Mouse (Mus musculus) layer of hippocampus, postnatal 25 days (tissue): ENCODE results near the gene Pdzd3. TPM values are rescaled to one million over a fixed set of nuclear protein-coding genes. Genes with fewer than 3 reads are reported as not detected.

Experiments
- DNase-seq, 2 experiments: peaks; one replicate each; pipeline ENCODE4 v3.0.0; 2022; ENCODE audit warnings: mixed read lengths in 2 of 2, low spot score in 1 of 2; ENCODE audit errors: extremely low spot score in 1 of 2
- total RNA-seq, 2 experiments: library from RNA; stranded (reverse); gene quantifications; 2 replicates each; pipeline ENCODE4 v1.2.3; 2021

Gene Pdzd3
- total RNA-seq, 2 experiments from 2014 or later, result 1.3 to 1.4 TPM

GRCm38 (mm10) chr9:44213538-44213937, 37.7 kb downstream of the Pdzd3 start:
- no peak for DNase-seq

DNA sequence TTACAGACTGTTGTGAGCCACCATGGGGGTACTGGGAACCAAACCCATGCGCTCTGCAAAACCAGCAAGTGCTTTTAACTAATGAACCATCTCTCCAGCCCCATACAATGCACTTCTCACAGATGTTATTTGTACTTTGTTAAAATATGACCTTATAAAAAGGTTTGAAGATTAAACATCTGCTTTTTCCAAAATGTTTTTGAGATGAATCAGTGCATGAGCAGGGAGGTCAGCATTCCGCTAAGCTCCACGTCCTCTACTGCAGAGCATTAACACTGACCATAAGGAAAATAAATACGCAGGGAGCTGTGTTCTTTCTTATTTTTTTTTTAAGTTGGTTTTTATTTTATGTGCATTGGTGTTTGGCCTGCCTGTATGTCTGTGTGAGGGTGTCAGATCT, 38.9 kb downstream of the Pdzd3 start:
- no peak for DNase-seq

GRCm38 (mm10) chr9:44209416-44209815, 41.9 kb downstream of the Pdzd3 start:
- DNase-seq, result no peak

DNA sequence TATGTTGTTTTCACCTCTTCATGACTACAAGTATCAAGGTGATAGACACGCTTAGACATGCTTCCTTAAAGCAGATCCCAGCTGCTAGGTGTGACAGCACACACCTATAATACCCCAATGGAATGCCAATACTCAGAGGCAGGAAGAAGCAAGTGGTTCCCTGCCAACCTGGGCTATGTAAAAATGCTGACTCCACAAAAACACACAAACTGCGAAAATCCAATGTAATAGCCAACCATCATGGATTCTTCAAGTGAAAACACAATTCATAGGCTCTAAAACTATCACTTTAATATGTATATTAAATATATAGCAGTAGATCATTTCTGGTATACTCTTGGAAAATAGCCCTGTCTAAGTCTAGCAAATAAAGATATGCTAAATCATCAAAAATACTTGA, 43.4 kb downstream of the Pdzd3 start:
- no peak for DNase-seq

DNA sequence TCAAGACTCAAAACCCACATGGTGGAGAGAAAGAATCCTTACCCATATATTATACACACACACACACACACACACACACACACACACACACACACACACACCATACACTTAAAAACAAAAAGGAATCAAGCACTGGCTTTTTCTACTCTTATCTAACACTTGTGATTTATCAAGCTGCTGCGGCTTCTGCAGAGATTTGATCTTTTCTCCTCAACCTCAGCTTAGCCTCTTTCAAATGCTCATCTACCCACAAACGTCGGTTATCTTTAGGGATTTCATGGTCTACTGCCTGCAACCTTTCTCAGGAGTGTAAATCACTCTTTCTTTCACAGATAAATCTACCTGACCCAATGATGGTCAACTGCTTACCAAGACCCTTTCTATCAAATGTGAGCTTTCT, 50.8 kb downstream of the Pdzd3 start:
- DNase-seq, result no peak

DNA sequence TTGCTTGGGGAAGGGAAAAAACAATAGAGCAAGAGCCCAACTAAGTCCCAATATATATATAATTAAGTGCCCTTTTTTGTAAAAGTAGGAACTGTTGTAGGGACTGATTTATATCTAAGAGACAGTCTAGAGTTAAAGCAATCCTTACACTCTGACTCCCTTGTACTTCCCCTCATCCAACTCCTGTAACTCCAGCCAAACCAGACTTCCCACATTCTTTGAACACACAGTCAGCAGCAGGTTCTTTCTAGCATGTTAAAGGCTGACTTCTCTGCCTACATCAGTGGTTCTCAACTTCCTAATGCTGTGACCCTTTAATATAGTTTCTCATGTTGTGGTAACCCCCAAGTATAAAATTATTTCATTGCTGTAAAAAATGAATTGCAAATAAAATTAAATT, 51.7 kb downstream of the Pdzd3 start:
- DNase-seq, result no peak

- no peak for DNase-seq
These were observed 52.1 kb downstream of the Pdzd3 start for GRCm38 (mm10) chr9:44199166-44199565.

Other genes with a start within 250 kb of the Pdzd3 start
- 100 to 1,000 TPM; 833 to 928 TPM for gene Thy1, start 208.1 kb downstream of the Pdzd3 start, total RNA-seq
- gene Usp2, start 184.4 kb downstream of the Pdzd3 start, total RNA-seq, result 10 to 100 TPM; 59.4 to 81.4 TPM
- under 1 TPM; 0.31 to 0.49 TPM for gene Mfrp, start 149.7 kb downstream of the Pdzd3 start, total RNA-seq
- 10 to 100 TPM; 13.6 to 16.8 TPM for gene C1qtnf5, start 144.2 kb downstream of the Pdzd3 start, total RNA-seq
- gene Gm49380, start 138.0 kb downstream of the Pdzd3 start, total RNA-seq, result under 1 TPM in 1 of 2 experiments, not detected in 1; 0.28 TPM
- 10 to 100 TPM; 30.3 to 33.0 TPM for gene Rnf26, start 138.0 kb downstream of the Pdzd3 start, total RNA-seq
- gene Mcam, start 117.0 kb downstream of the Pdzd3 start, total RNA-seq, result 10 to 100 TPM; 22.5 to 29.3 TPM
- gene Cbl, start 17.4 kb downstream of the Pdzd3 start, total RNA-seq, result 10 to 100 TPM; 49.2 to 63.4 TPM
- 1 to 10 TPM; 1.9 to 5.4 TPM for gene Ccdc153, start 10.8 kb downstream of the Pdzd3 start, total RNA-seq
- 10 to 100 TPM; 12.8 to 14.7 TPM for gene Nlrx1, start 17.1 kb upstream of the Pdzd3 start, total RNA-seq
- 10 to 100 TPM; 65.0 to 79.6 TPM for gene Abcg4, start 37.1 kb upstream of the Pdzd3 start, total RNA-seq
- gene Hinfp, start 54.2 kb upstream of the Pdzd3 start, total RNA-seq, result 10 to 100 TPM; 28.1 to 31.2 TPM
- 100 to 1,000 TPM; 196 to 200 TPM for gene C2cd2l, start 68.8 kb upstream of the Pdzd3 start, total RNA-seq
- gene Dpagt1, start 74.5 kb upstream of the Pdzd3 start, total RNA-seq, result 10 to 100 TPM; 14.2 to 15.8 TPM
- gene H2afx, start 83.2 kb upstream of the Pdzd3 start, total RNA-seq, result 10 to 100 TPM; 50.6 to 58.4 TPM
- gene Hmbs, start 92.8 kb upstream of the Pdzd3 start, total RNA-seq, result 10 to 100 TPM; 17.9 to 23.6 TPM
- 10 to 100 TPM; 49.0 to 51.4 TPM for gene Vps11, start 110.2 kb upstream of the Pdzd3 start, total RNA-seq
- 100 to 1,000 TPM; 114 to 123 TPM for gene Hyou1, start 128.0 kb upstream of the Pdzd3 start, total RNA-seq
- 10 to 100 TPM; 32.6 to 34.7 TPM for gene Slc37a4, start 145.4 kb upstream of the Pdzd3 start, total RNA-seq
- 100 to 1,000 TPM; 616 to 726 TPM for gene Rps25, start 155.7 kb upstream of the Pdzd3 start, total RNA-seq
- gene Trappc4, start 156.1 kb upstream of the Pdzd3 start, total RNA-seq, result 10 to 100 TPM; 65.1 to 76.5 TPM
- 10 to 100 TPM; 16.8 to 24.1 TPM for gene Ccdc84, start 167.1 kb upstream of the Pdzd3 start, total RNA-seq
- not detected for gene Foxr1, start 189.7 kb upstream of the Pdzd3 start, total RNA-seq
- not detected for gene Upk2, start 203.5 kb upstream of the Pdzd3 start, total RNA-seq
- gene Bcl9l, start 231.4 kb upstream of the Pdzd3 start, total RNA-seq, result 10 to 100 TPM; 59.2 to 78.1 TPM